Mouse (Mus musculus) forebrain, embryonic 16.5 days (tissue): ENCODE measurements around the gene Armc2. TPM values are rescaled to one million over a fixed set of nuclear protein-coding genes. Genes with fewer than 3 reads are reported as not detected.

Experiments used
- ATAC-seq: fragments of 200-750 bp; cut with Nextera tagmentation; 2 replicates; pipeline ENCODE4 v1.8.0; 2017; ENCODE audit warnings: mild to moderate bottlenecking, moderate library complexity
- H3K27ac ChIP-seq: fragments of 300-500 bp; sonication (generic); 2 replicates; pipeline ENCODE4 v1.5.1; 2014; ENCODE audit warnings: low read length, control low read depth
- H3K27me3 ChIP-seq: fragments of 300-500 bp; sonication (generic); replicated peaks from 2 replicates; pipeline ENCODE4 v1.6.1; 2014; ENCODE audit warnings: low read length; ENCODE audit not compliant: control insufficient read depth, insufficient read depth
- H3K36me3 ChIP-seq: fragments of 300-500 bp; sonication (generic); 2 replicates; pipeline ENCODE4 v1.6.1; 2014; ENCODE audit not compliant: control insufficient read depth, insufficient read depth
- H3K4me1 ChIP-seq: fragments of 300-500 bp; sonication (generic); replicated peaks from 2 replicates; pipeline ENCODE4 v1.6.1; 2014; ENCODE audit warnings: low read length; ENCODE audit not compliant: control insufficient read depth, insufficient read depth
- H3K4me2 ChIP-seq: fragments of 300-500 bp; sonication (generic); 2 replicates; pipeline ENCODE4 v1.6.1; 2014; ENCODE audit warnings: mild to moderate bottlenecking, low read length, control low read depth
- H3K4me3 ChIP-seq: fragments of 300-500 bp; sonication (generic); replicated peaks from 2 replicates; pipeline ENCODE4 v1.5.1; 2014; ENCODE audit warnings: mild to moderate bottlenecking, low read length, control low read depth
- H3K9ac ChIP-seq: fragments of 300-500 bp; sonication (generic); replicated peaks from 2 replicates; pipeline ENCODE4 v1.6.1; 2014; ENCODE audit warnings: low read depth, low read length, control low read depth
- H3K9me3 ChIP-seq: fragments of 300-500 bp; sonication (generic); 2 replicates; pipeline ENCODE4 v1.6.1; 2016; ENCODE audit warnings: low read length; ENCODE audit not compliant: control insufficient read depth
- WGBS: fragments of 180-500 bp; shearing (Covaris S2); extraction: QIAGEN DNeasy Blood & Tissue Kit; methylation state at CpG from one replicate; pipeline ENCODE4 v1.1.7; 2014; 5-methylcytosine and 5-hydroxymethylcytosine counted together
- polyA plus RNA-seq: library from polyadenylated mRNA; unstranded; fragments of >200 nt; fragmentation: Nextera tagmentation; extraction: Ambion mirVana; gene quantifications from 2 replicates; pipeline ENCODE4 v1.2.1, GENCODE M21; 2015

Gene Armc2
- polyA plus RNA-seq, 1 experiment from 2014 or later, result 8.2 TPM

- Histone ChIP-seq H3K9me3 (no peaks in the 10 kb centered on the region), H3K4me3 (no peak overlapping the region), H3K27ac (no peak overlapping the region), H3K9ac (no peak overlapping the region), H3K36me3 (peaks cover 9% of the 10 kb centered on the region), H3K27me3 (no peaks in the 10 kb centered on the region), H3K4me2 (no peak overlapping the region), H3K4me1 (peaks cover 27% of the 10 kb centered on the region)
- no peak for ATAC-seq
- 68% methylated on average over 4 of the region's 4 CpGs for WGBS
Observed at GRCm38 (mm10) chr10:41907950-41908349, 110.3 kb downstream of the Armc2 start.

- Histone ChIP-seq H3K27ac (peak overlapping the region; percentile 41; the same call in 1 of the 2 replicates), H3K27me3 (no peaks in the 10 kb centered on the region), H3K9me3 (no peaks in the 10 kb centered on the region), H3K4me1 (peaks cover 27% of the 10 kb centered on the region), H3K9ac (no peak overlapping the region), H3K36me3 (peaks cover 9% of the 10 kb centered on the region), H3K4me2 (no peak overlapping the region), H3K4me3 (no peak overlapping the region)
- peak; percentile 54; the same call in 1 of the 2 replicates for ATAC-seq
- 45% methylated on average over 11 of the region's 11 CpGs for WGBS
Observed at GRCm38 (mm10) chr10:41907473-41907872, 110.8 kb downstream of the Armc2 start.

DNA sequence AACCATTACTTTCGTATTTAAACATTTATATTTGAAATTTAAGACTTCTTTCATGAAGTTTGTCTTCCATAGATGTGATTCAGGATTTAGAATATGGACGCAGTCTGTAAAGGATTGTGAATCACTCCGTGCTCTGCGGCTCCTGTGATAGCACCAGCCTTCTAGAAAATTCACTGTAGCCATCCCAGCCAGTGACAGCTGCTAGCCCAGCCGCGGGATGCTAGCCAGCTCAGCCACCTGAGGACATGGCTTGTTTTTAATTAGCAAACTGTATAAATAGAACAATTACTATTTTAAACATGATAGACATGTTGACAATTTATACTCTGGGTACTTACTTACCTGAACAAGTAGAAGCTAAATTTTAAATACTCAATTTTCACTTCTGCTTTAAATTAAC, 116.4 kb downstream of the Armc2 start:
- WGBS, result 77% methylated on average over 6 of the region's 6 CpGs
- H3K36me3 ChIP-seq, result peaks cover 18% of the 10 kb centered on the region
- ATAC-seq, result no peak

GRCm38 (mm10) chr10:41901456-41901855, 116.8 kb downstream of the Armc2 start:
- H3K36me3 ChIP-seq, result peaks cover 18% of the 10 kb centered on the region
- no peaks in the 10 kb centered on the region for H3K27me3 ChIP-seq

More for the DNA sequence above, 116.4 kb downstream of the Armc2 start:
- Histone ChIP-seq H3K9ac (no peak overlapping the region), H3K9me3 (peaks cover 2% of the 10 kb centered on the region; the same call in 1 of the 2 replicates), H3K27ac (no peak overlapping the region), H3K4me3 (no peak overlapping the region), H3K4me1 (peaks cover 2% of the 10 kb centered on the region; the same call in 1 of the 2 replicates), H3K4me2 (no peak overlapping the region), H3K27me3 (no peaks in the 10 kb centered on the region)

GRCm38 (mm10) chr10:41896865-41897264, 121.4 kb downstream of the Armc2 start:
- Histone ChIP-seq H3K9ac (no peak overlapping the region), H3K36me3 (peaks cover 16% of the 10 kb centered on the region), H3K27me3 (no peaks in the 10 kb centered on the region), H3K4me3 (no peak overlapping the region), H3K9me3 (peaks cover 2% of the 10 kb centered on the region; the same call in 1 of the 2 replicates), H3K4me1 (peaks cover 12% of the 10 kb centered on the region), H3K27ac (no peak overlapping the region), H3K4me2 (no peak overlapping the region)
- 92% methylated on average over 2 of the region's 2 CpGs for WGBS
- ATAC-seq, result no peak

More at GRCm38 (mm10) chr10:41901456-41901855, 116.8 kb downstream of the Armc2 start:
- H3K4me1 ChIP-seq, result no peaks in the 10 kb centered on the region
- WGBS, result 93% methylated on average over 8 of the region's 8 CpGs
- ATAC-seq, result no peak
- no peak overlapping the region for H3K27ac ChIP-seq
- no peak overlapping the region for H3K4me2 ChIP-seq
- no peak overlapping the region for H3K4me3 ChIP-seq
- no peak overlapping the region for H3K9ac ChIP-seq
- H3K9me3 ChIP-seq, result peaks cover 2% of the 10 kb centered on the region; the same call in 1 of the 2 replicates

DNA sequence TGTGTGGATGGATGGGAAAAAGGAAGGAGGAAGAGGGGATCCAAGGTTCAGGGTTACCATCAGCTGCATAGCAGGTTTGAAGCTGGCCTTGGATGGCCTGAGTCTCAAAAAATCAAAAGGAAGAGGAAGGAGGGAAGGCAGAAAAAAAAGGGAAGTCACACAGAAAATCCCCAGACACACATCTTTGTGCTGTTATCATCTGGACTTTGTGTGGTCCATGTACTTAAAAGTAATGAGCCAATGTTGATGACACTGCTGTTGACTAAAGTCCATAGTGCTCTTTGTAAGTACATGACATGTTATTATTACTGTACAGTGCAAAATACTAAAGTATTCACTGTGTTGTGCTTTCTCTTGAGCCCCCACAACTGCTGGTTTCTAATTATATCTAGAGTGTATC, 121.8 kb downstream of the Armc2 start:
- H3K4me3 ChIP-seq, result no peak overlapping the region
- peaks cover 12% of the 10 kb centered on the region for H3K4me1 ChIP-seq
- H3K36me3 ChIP-seq, result peaks cover 16% of the 10 kb centered on the region
- H3K9ac ChIP-seq, result no peak overlapping the region
- no peak overlapping the region for H3K4me2 ChIP-seq
- ATAC-seq, result no peak
- H3K27me3 ChIP-seq, result no peaks in the 10 kb centered on the region
- no peak overlapping the region for H3K27ac ChIP-seq
- H3K9me3 ChIP-seq, result peaks cover 2% of the 10 kb centered on the region; the same call in 1 of the 2 replicates

GRCm38 (mm10) chr10:41893433-41894411, 124.5 kb downstream of the Armc2 start:
- H3K4me2 ChIP-seq, result no peak overlapping the region
- no peaks in the 10 kb centered on the region for H3K27me3 ChIP-seq
- H3K4me1 ChIP-seq, result peaks cover 17% of the 10 kb centered on the region
- no peaks in the 10 kb centered on the region; the same call in 1 of the 2 replicates for H3K9me3 ChIP-seq
- H3K27ac ChIP-seq, result no peak overlapping the region; the same call in 1 of the 2 replicates
- no peak overlapping the region for H3K4me3 ChIP-seq
- H3K36me3 ChIP-seq, result peaks cover 12% of the 10 kb centered on the region
- no peak overlapping the region for H3K9ac ChIP-seq
- 41% methylated on average over 4 of the region's 4 CpGs for WGBS
- ATAC-seq, result no peak

GRCm38 (mm10) chr10:41891312-41891711, 126.9 kb downstream of the Armc2 start:
- Histone ChIP-seq H3K27ac (no peak overlapping the region), H3K4me2 (no peak overlapping the region), H3K4me3 (no peak overlapping the region), H3K36me3 (peaks cover 4% of the 10 kb centered on the region; the same call in 1 of the 2 replicates), H3K9ac (no peak overlapping the region), H3K9me3 (no peaks in the 10 kb centered on the region), H3K27me3 (no peaks in the 10 kb centered on the region), H3K4me1 (peaks cover 20% of the 10 kb centered on the region)
- no peak for ATAC-seq
- 91% methylated on average over 4 of the region's 4 CpGs for WGBS

- Histone ChIP-seq H3K4me2 (no peak overlapping the region), H3K27me3 (no peaks in the 10 kb centered on the region), H3K27ac (no peak overlapping the region)
Observed at GRCm38 (mm10) chr10:41890537-41890936, 127.7 kb downstream of the Armc2 start.

More at GRCm38 (mm10) chr10:41890537-41890936, 127.7 kb downstream of the Armc2 start:
- H3K4me1 ChIP-seq, result peaks cover 20% of the 10 kb centered on the region
- H3K9ac ChIP-seq, result no peak overlapping the region
- no peaks in the 10 kb centered on the region for H3K36me3 ChIP-seq
- ATAC-seq, result no peak
- no peak overlapping the region for H3K4me3 ChIP-seq
- no peaks in the 10 kb centered on the region for H3K9me3 ChIP-seq
